Mouse (Mus musculus): ENCODE results near the gene Itprid2.

Itprid2 gene

DNA sequence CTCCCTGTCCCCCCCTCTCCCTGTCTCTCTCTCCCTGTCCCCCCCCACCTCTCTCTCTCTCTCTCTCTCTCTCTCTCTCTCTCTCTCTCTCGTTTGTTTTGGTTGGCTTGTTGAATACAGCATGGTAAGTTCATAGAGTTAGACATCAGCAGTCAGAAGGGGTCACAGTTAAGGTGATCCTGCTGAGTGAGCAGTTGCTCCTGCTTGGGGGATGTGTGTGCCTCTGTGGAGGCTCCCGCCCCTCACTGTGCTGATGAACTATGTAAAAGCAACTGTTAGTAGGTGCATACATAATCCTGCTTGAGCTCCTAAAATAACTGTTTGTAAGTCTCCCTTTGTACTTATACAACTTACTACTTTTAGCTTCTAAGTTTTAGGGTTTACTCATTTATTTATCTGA is 12.6 kb downstream of the Itprid2 start:
- in situ Hi-C loops (cut with MboI, MseI) = loop anchor here (5.0 kb wide), 1 partner anchor 135 kb away; no protein-coding TSS in a partner anchor

DNA sequence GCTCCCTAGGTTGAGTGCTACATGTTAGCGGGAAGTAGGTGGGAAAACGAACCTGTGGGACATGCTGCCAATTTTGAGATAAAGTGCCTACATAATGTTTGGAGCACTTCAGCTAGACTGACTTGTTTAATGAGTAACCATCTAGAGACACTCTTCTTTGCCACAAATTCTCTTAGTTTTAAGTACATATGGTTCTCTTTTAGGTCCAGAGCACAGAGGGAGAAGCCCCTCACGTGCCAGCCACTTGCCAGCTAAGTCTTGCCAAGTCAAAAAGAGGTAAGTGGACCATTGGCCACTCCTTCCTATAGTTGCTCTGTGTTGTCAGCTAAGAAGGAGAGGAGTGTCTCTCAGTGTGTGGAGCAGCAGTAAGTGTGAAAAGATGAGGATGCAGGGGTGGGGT is 16.0 kb downstream of the Itprid2 start:
- in situ Hi-C loops (cut with MboI, MseI) = loop anchor here (25.0 kb wide), 1 partner anchor 289 kb away; no protein-coding TSS in a partner anchor

DNA sequence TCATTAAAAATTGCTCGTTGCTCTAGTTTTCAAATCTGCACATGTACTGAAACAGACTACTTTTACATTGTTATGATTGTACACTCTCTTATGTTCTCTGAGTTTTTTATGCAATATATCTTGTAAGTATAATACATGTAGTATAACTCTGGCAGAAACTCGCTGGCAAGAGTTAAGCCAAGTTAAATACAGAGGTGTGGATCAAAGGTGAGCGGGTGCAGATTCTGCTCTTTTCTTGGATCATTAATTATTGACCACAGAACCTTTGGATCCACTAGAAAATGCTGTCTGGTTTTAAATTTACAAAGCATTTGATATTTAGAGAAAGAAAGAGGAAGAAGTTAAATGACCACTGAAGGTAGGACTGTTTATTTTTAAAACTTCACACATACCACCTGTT is 16.5 kb downstream of the Itprid2 start:
- in situ Hi-C loops (cut with MboI, MseI) = loop anchor here (25.0 kb wide), 1 partner anchor 289 kb away; no protein-coding TSS in a partner anchor

DNA sequence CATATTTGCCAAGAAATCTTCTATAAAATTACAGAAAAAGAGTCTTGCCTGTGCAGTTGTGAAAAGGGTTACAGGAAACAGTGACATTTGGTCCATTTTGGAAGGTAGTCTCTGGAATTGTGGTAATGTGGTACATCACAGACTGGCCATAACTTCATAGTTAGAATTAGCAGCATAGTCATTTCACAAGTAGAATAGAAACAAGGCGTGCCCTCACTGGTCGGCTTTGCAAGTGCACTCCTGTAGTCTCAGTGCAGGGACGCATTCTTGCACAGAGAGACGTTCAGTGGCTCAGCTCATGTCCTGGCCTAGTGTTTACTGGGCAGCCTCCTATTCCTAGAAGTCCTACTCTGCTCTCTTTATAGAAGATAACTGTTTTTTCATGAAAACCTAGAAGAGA is 17.4 kb downstream of the Itprid2 start:
- in situ Hi-C loops (cut with MboI, MseI) = loop anchor here (25.0 kb wide), 1 partner anchor 290 kb away; no protein-coding TSS in a partner anchor

DNA sequence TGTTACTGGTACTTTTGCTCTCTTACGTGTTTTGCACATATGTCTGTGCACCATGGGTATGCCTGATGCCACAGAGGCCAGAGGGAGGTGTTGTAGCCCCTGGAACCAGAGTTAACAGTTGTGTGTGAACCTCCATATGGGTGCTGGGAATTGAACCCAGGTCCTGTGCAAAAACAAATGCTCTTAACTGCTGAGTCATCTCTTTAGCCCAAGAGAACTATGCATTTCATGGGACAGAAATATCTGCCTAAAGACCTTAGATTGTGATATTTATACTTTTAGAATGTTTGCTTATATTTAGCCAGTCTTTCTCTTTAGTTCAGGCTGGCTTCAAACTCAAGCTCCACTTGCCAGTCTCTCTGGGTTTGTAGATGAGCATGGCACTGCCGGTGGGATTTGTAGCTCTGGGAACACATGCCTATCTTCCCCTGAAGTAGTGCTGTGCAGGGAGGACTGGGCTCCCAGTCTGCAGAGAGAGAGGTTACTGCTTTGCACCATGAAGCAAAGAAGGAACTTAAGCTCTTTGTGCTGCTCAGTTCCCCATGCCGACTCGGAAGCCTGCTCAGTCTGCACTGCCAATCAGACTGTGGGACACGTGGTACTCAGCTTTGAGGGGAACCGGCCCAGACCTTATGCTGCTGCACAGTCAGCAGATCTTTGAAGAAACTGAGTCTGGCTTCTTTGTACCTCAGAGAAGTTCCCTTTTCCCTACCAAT is 18.1 kb downstream of the Itprid2 start:
- in situ Hi-C loops (cut with MboI, MseI) = loop anchor here (25.0 kb wide), 1 partner anchor 291 kb away; no protein-coding TSS in a partner anchor

DNA sequence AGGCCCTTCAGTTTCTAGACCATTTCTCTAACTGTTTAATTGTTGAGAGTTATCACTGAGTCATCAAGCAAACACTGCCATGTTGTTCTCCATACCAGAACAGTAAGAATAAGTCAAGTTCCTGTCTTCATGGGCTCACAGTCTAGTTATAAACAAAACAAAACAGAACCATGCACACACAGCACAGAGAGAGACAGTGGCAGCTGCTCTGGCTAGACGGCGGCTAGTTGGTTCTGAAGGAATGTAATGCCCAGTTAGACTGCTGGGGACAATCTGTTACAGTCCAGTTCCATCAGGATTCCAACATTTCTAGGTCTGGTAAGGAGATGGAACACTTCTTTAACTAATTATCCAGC is 18.6 kb downstream of the Itprid2 start:
- in situ Hi-C loops (cut with MboI, MseI) = loop anchor here (25.0 kb wide), 1 partner anchor 291 kb away; no protein-coding TSS in a partner anchor

DNA sequence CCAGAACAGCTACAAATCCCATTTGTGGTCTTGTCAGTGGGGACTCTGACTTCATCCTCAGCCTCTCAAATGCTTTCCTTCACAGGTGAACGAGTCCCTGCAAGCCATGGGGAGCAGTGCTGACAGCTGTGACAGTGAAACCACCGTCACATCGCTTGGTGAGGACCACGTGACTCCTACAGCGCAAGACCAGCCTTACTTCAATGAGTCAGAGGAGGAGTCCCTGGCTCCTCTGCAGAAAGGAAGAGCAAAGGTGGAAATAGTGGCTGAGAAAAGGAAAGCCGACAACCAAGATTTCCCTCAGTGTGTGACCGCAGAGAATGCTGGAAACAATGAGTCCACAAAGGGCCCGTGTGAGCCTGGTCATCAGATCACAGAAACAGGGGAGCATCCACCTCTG is 21.9 kb downstream of the Itprid2 start:
- in situ Hi-C loops (cut with MboI, MseI) = loop anchor here (25.0 kb wide), 1 partner anchor 295 kb away; no protein-coding TSS in a partner anchor

DNA sequence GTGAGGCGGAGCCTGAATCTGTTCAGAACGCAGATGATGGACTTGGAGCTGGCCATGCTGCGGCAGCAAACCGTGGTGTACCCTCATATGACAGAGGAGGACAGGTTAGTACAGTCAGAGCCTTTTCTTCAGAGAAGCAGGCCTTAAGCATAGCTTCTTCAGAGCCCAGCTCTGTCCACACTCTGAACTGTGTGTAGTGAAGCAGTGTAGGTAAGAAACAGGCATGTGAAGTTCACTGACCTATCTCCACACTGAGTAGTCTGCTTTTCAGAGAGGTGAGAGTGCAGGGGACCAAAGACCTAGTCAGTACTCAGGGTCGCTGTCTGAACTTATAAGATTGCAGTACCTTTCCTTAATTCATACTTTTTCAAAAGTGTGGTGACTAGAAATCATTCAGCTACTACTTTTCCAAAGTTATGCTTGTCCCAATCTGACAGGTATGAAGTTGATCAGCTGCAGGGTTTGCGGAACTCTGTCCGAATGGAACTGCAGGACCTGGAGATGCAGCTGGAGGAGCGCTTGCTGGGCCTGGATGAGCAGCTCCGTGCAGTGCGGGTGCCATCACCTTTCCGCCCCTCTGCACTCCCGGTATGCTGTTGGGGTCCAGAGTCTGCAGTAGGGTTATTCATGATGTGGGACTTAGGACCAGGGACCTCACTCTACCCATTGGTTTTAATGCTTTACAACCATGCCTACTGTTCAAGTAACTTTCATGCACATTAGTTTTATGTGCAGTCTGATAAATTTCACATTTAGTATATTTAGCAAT is 25.4 kb downstream of the Itprid2 start:
- in situ Hi-C loops (cut with MboI, MseI) = loop anchor here (25.0 kb wide), 1 partner anchor 298 kb away; no protein-coding TSS in a partner anchor

DNA sequence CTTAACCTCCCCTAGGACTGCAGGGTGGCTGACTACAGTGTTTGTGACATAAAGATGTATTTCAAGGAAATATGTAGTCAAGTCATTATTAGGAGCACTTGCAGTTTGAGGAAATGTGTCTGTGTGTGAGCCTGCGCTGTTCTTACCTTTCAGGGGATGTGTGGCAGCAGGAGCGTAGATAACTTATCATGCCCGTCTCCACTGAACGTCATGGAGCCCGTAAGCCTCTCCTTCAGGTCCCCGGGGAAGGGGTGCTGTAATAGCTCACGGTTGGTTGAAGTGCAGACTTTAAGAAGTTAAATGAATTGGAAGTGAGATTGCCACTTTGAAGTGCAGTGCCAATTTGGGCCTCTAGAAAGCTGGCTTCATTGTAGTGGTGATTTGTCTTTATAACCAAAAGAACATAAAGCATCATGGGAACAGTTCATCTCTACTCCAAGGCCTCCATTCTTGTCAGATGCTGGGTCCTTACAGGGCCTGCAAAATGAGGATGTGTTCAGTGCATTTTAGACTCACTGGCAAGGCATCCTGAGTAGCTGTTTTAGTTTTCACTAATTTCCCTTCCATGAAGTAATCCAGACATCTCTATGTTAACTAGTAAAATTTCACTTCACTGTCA is 26.4 kb downstream of the Itprid2 start:
- in situ Hi-C loops (cut with MboI, MseI) = loop anchor here (25.0 kb wide), 1 partner anchor 299 kb away; no protein-coding TSS in a partner anchor

DNA sequence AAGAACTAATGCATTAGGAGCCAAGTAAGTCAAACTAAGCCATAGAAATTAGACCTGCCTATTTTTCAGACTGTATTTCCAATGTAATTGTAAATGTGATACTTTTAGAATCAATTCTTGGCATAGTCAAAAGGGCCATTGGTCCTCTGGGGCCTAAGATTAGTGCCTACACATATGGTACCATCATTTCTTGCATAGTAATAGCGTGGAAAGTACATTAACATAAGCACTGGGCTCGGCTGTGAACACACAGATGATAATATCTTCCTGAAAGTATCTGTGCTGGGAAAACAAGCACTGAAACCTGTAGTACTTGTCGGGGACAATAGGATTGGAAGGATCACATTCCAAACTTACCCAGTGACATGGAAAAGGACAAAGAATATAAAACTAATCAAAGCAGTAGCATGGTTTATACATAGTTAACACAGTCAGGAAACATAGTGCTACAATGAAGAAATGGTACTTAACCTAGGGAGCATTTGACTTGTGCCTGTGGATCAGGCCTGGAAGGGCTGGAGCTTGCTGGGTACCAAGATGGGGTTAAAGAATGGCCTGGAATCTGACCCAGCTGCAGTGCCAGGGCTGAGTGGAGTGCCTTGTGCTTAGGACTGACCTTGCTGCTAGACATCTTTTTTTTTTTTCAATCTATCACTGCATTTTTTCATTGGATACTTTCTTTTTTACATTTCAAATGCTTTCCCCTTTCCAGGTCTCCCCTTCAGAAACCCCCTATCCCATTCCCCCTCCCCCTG is 29.6 kb downstream of the Itprid2 start:
- in situ Hi-C loops (cut with MboI, MseI) = loop anchor here (25.0 kb wide), 1 partner anchor 302 kb away; no protein-coding TSS in a partner anchor

DNA sequence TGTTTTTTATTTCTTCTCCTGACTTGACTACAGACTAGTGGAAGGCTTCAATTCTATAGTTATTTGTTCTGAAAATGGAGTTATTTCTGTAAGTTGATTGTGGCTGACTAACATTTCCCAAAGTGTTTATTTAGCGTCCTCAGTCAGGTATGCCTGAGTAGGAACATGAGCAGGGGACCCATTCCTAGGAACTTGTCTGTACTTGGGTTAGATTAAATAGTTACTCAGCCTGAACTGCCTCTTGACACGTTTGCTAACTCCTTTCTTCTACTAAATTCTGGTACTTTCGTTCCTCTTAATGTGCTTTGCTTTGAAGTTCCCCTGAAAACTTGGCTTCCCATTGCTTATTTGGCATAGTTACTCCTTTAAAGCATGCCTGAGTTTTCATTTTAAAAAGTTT is 30.3 kb downstream of the Itprid2 start:
- in situ Hi-C loops (cut with MboI, MseI) = loop anchor here (25.0 kb wide), 1 partner anchor 303 kb away; no protein-coding TSS in a partner anchor

DNA sequence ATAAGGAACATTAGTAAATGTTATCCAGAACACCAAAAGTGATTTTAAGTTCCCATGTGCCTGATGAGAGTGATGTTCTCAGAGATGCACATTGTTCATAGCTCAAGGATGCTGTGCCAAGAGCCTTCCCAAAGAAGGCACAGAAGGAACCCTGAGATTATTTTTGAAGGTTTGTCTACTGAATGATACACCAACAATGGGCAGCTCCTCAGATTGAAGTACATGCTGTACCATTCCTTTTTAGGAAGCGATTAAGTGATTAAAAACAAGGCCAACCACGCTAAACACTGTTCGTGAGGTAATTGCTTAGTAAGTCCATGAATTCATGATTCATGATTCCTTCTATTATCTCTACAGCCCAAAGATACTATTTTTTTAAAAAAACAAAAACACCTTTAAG is 40.1 kb downstream of the Itprid2 start:
- in situ Hi-C loops (cut with MboI, MseI) = no loop called here

DNA sequence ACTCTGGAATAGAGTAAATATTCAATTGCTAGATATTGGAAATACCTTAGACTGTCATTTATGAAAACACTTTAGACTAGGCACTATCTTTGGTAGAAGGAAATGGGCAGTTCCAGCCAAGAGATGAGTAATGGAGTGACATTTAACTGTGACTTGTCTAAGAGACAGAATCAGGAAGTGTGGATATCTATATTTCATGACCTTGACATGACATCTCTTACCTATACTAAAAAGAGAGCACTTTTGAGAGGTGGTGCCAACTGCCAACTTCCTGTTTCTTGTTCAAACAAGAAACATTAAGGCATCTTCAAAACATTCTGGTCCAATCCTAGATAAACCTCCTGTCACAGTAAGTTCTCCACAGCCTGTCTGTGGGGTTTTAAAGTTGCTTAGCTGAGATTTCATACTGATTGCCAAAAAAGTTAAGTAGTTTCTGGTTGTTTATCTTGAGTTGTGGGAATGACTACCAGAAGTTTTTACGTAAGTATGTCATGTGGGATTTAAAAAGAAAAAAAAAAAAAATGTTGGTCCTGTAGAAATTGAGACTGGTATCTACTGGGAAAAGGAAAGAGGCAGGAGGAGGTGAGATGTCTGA is 42.6 kb downstream of the Itprid2 start:
- in situ Hi-C loops (cut with MboI, MseI) = no loop called here

DNA sequence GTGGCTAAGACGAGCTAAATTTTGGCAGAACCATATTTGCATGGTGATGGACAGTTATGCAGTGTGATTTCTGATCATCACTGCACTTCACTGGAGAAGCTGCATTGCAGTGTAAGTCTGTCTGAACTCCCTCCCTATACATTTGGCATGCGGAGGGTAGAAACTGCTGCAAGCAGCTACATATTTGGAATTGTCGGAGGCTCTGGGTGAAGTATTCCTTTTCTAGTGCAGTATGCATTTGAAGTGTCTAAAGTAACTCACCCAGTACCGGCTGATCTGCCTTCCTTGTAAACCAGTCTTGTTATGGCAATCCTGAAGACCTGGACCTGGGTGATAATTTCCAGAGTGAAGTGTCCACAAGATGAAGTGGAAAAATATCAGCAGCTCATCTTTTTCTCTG is 46.5 kb downstream of the Itprid2 start:
- in situ Hi-C loops (cut with MboI, MseI) = no loop called here

DNA sequence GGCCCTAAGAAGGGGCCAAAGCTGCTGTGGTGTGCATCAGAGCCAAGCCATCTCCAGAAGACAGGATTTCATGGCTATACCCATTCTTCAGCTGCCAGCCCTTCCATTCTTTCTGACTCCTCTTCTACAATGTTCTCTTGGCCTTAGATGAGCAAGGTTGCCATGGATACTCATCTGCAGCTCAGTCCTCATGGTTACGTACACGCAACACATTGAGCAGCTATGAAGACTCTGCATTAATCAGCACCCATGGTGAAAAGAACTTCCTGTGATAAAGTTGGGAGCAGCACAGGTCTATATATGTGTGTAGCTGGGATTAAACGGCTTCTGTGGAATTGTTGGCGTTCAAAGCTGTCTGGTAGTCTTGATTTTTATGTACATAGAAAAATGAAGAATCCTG is 48.1 kb downstream of the Itprid2 start:
- in situ Hi-C loops (cut with MboI, MseI) = no loop called here

DNA sequence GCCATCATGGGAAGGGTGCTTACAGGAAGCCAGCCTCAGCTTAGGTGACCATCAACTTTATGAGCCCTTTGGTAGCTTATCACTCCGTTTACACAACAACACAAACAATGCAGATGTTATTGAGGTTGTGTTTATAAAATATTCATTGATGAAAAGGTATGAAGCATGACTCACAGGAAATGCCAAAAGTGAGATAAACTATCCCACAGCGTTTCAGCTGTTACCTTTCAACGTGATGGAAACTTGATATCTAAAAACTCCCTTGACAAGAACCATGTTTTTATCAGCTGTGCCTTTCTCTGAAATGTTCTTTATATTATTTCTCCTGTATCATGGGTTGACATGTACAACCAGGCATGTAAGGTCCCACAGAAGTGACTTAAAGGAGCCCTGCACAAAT is 55.7 kb downstream of the Itprid2 start:
- in situ Hi-C loops (cut with MboI, MseI) = no loop called here

DNA sequence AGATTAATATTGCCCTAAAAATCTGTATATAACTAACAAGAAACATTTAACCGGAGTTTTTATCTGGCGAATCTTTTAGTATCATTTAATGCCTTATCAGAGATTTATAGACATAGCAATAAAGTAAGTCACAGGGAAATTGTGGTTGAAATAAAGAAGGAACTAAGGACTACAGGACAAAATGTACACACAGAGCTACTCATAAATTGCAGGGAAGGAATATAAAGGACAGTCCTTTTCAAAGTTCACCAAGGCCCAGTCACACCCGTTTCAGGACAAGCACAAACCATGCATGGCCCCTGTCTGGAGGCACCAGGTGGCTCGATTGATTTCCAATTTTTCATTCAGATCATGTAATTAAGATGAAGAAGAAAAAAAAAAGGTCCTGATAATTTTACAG is 60.0 kb downstream of the Itprid2 start:
- in situ Hi-C loops (cut with MboI, MseI) = no loop called here

DNA sequence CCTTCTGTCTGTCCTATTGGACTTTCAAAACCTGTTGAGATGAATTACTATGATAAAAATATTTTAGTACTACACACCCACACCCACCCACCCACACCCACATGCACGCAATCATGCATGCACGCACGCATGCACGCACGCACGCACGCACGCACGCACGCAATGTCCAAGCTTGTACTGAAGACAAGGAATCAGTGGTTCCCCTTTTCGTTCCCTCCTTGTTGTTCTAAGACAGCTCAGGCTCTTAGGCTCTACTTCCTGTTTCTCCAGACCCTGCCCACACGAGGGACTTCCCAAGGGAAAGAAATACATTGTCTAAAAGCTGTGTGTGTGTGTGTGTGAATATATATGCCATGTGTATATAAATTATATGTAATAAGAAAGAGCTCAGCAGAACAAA is 60.8 kb downstream of the Itprid2 start:
- in situ Hi-C loops (cut with MboI, MseI) = no loop called here

DNA sequence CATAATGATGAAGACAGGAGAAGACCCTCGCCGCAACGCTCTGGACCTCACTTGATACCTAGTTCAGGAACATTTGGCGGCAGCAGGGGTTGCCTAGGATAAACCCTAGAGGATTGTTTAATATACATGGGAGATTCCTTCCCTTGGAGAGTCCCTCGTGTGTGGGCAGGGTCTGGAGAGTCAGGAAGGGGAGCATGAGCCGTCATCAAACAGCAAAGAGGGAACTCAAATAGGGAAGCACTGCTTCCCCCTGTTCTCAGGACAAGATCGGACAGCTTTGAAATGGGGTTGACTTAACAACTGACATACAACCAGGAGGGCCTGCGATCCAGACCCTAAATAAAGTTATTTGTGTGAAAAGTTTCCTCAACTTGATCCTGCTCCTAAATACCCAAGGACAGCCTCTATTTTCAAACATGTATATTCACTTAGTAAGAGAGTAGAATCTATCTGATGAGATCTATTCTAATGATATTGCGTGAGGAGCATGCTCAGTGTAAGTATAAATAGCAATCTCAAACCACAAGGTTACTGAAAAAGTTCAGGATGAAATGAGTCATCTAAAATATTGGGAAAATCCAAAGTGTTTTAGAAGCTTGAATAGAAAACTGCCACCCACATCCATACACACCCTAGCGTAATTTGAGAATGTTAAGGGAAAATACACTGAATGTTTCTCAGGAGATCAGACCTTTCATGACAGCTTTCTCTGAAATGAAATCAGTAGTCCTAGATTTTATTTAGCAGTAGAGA is 61.5 kb downstream of the Itprid2 start:
- in situ Hi-C loops (cut with MboI, MseI) = no loop called here

DNA sequence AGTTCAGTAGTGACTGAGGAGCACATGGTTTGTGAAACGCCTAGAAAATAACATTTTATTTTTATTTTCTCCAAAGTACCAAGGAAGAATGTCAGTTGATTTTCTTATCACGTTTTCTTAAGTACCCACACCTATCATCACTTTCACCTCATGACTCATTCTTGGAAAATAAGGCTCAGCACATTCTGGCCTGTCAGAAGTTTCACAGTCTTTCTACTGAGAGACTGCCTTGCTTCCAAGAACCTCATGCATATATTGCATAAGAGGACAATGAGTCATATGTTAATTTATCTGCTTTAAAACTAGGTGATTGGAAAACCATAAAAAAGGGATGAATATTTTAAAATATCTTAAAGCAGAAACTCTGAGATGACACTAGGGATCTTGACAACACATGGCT is 63.0 kb downstream of the Itprid2 start:
- in situ Hi-C loops (cut with MboI, MseI) = no loop called here
